Mouse (Mus musculus) gastrocnemius, postnatal 25 days (tissue): Measurements from ENCODE around the gene Mcrip1. TPM values are rescaled to one million over a fixed set of nuclear protein-coding genes. Genes with fewer than 3 reads are reported as not detected.

ENCODE experiments used
- DNase-seq: peaks from one replicate; pipeline ENCODE4 v3.0.0; 2022
- total RNA-seq, 2 experiments: library from RNA; stranded (reverse); gene quantifications; 1 replicate in 1 of 2; 2 replicates in 1 of 2; pipeline ENCODE4 v1.2.3; 2021

Mcrip1 gene
- total RNA-seq, 2 experiments from 2014 or later, result 21.4 to 23.7 TPM

DNA sequence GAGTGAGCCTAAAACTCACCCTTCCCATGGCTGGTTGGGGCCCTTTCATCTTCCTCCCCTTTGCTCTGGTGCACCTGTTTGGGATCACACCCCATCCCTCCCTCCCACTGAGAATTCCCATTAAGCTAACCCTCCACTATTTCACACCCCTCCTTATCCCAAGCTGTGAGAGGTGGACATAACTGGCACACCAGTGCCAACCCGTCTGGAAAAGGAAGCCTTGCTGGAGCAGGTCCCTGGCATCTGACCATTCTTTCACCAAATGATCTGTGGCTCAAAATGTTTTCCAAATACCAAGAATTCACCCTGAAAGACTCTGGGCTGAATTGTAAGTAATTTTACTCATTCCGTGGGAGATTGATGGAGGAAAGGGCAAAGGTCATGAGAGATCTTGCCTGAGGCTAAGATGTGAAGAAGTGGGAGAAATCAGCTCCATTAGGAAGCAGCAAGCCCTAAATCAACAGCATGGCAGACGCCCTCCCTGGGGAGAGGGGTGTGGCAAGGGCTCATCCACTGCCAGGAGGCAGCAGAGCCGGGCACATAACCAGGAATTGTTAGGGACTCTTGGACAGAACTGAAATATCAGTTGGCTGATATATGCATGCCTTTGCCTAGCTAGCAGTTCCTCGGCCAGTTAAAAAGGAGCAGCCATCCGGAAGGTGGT is 36.6 kb downstream of the Mcrip1 start:
- no peak for DNase-seq

DNA sequence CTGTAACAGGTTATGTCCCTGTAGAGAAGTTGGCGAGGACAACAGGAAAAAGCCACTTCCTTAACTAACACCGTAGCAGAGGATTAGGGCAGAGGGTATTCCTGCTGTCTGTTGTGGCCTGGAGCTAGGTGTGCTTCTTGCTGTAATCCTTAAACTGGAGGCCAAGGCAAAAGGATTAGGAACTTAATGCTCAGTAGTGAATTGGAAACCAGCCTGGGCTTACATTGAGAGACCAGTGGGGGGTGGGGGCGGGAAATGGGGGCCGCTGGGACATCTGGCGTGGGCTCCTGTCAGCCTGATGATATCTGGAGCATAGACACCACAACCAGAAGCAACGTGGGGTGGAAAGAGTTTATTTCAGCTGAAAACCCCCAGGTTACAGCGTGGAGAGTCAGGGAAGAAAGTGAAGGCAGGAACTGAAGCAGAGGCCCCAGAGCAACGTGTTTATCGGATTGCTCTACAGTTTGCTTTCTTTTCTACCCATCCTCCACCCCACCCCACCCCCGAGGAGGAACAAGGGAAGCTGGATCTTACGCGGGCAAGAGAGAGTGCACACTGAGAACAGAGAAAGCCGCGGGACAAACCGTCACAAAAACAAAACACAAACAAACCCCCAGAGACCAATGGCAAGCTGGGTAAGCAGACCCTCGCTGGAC is 39.0 kb downstream of the Mcrip1 start:
- DNase-seq, result no peak

GRCm38 (mm10) chr11:120509940-120510339 is 39.6 kb downstream of the Mcrip1 start:
- DNase-seq, result no peak

- DNase-seq, result no peak
These were observed 41.1 kb downstream of the Mcrip1 start for GRCm38 (mm10) chr11:120508290-120508870.

DNA sequence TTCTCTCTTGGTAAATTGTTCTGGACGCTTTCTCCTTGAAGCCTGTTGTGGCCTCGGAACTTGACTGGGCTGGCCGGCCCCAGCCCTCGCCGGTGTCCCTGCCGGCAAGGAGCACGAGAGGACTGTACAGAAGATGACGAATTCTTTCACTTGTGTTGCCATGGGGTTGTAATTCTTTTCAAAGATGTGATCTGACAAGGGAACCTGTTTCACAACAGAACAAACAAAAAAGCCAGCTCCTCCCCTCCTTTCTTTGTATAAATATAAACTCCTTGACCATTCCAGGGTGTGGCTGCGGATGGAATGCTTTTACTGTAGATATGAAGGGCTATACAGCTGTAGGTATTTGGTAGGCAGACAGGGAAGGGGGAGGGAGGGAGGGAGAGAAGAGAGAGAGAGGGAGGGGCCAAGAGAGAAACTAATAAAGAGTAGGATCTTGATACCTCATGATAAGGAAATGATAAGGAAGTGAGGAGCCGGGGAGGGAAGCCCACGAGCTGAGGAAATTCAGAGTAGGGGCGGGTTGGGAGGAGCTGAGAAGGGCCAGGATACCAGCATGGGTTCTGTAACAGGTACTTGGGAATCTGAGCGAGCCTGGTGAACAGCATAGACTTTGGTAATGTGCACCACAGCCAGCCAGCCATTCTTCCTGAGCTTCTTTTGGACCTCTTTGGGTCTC is 41.8 kb downstream of the Mcrip1 start:
- no peak for DNase-seq

- DNase-seq, result no peak
These were observed 42.6 kb downstream of the Mcrip1 start for GRCm38 (mm10) chr11:120506899-120507298.

DNA sequence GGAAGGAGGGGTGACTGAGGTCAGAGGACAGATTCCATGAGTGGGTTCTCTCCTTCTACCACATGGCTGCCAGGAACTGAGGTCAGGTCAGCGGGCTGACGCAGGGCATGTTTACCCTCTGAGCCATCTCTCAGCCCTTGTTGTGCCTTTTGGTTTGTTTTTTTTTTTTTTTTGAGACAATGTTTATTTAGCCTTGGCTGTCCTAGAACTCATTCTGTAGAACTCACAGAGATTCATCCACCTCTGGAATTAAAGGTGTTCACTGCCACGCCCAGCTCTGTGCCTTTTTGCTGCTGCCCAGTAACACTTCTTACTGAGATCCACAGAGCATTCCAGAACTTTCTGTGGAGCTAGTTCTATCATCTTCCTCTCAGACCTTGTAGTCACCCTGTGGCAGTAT is 43.9 kb downstream of the Mcrip1 start:
- DNase-seq, result no peak

DNA sequence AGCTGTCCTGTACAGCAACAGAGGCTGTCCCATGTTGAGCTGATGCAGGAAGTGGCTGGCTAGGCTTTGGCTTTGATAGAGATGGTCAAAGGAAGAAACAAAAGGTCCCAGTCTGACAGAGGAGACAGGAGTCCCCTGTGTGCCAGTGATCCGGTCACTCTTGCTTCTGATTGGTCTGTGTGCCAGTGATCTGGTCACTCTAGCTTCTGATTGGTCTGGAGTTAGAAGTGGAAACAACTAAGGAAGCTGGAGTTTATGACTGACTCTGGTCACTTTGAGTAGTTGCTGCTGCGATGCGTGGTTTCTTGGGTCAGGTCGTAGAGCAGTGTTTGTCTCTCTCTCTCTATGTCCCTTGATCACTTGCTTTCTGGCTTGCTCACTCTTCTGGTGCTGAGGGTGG is 47.8 kb downstream of the Mcrip1 start:
- DNase-seq, result no peak

DNA sequence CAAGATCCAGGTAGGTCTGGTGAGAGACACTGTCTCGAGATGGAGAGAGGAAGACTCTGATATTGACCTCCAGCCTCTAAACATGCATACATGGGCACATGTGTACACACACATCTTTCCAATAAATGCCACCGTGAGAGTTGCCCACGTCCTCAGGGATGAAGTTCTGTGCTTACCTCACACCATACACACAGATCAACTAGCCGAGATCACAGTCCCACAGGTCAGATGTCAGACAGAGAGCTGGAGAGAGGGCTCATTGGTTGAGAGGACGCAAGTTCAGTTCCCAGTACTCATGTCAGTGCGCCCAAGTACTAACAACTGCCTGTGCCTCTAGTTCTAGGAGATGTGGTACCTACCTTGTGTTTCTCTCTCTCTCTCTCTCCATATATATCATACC is 48.5 kb downstream of the Mcrip1 start:
- no peak for DNase-seq

DNA sequence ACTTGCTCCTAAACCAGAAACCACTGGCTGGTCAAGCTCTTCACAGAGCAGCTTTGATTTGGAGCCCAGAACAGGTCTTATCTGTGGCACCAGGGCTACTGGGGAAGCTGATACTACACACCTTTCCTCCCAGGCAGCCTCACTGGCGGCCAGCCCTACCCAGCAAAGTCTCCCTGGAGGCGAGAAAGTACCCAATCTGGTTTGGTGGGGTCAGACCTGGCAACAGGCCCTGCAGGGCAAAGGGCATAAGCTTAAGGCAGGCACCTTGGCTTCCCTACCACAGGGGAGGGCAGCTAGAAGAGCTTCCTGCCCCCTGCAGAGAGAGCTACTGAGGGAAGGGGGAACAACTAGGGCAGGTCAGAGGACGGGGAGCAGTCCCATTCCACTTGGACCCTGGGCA is 49.2 kb downstream of the Mcrip1 start:
- DNase-seq, result no peak

DNA sequence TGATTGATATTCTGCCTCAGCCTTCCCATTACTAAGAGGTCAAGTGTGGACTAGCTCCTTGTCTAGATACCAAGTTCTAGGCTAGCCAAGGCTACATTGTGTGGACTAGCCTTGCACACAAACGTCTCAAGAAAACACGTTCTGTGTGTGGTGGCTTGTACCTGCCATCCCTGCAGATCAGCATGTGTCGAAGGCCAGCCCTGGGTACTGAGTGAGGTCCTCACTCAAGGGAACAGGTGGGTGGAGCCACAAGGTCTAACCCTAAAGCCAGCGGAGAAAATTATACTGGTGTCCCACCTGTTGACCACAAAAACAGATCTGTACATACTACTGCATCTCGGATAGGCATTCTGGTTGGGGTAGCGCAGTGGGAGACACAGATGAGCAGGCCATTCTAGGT is 49.6 kb downstream of the Mcrip1 start:
- DNase-seq, result no peak

GRCm38 (mm10) chr11:120498891-120499290 is 50.6 kb downstream of the Mcrip1 start:
- no peak for DNase-seq

DNA sequence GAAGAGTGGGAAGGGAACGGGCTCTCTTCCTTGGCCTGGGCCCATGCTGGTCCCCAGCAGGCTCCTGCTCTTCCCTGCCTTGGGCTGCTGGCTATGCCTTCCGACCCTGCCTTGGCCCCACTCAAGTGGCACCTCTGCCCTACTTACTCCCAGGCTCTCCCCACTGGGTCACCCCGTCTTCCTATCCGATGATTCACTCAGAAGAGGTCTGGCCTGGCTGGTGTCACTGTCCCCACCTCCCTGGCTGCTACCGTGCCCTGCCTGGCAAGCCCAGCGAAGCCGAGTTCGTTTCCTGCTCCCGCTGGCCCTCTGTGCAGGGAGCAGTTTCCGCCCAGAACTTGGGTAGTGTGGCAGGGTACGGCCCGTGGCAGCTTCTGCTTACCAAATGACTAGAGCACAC is 51.3 kb downstream of the Mcrip1 start:
- DNase-seq, result no peak

DNA sequence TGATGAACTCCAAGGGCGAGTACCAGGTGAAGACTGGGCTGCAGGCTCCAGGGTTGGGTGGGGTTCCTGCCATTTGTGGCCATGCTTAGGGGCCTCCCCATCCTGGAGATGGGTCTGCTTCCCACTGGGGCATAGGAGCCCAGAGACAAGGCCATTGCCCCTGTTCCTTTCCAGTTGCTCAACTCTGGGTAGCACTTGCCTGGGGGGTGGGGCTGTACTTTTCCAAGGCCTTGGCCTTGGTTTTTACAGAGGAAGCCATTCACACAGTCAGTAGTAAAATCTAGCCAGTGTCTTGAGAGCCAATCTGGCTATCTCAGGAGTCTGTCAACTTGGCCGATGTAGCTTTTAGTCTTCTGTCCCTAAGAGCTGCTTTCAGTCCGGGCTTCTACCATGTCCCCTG is 52.1 kb downstream of the Mcrip1 start:
- DNase-seq, result no peak

DNA sequence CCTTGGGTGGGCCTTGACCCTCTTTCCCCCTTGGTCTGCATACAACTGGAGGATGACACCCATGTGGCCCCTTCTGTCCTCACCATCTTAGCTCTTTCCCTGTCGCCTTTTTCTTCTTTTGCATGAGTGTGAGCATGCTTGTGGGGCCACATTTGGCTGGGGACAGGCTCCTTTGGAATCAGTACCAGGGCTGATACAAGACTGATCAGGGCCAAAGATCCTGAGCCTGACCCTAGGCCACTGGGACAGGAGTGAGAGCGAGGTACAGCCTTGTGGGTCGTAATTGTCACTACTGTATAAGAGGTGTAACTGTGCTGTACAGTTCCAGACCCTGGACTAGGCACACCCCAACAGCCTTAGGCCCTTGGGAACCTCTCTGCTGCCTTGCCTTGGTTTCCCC is 55.6 kb downstream of the Mcrip1 start:
- DNase-seq, result no peak

GRCm38 (mm10) chr11:120493351-120493750 is 56.2 kb downstream of the Mcrip1 start:
- no peak for DNase-seq

Other genes with a start within 250 kb of the Mcrip1 start
- gene Actg1, start 201.2 kb downstream of the Mcrip1 start, total RNA-seq, result 100 to 1,000 TPM; 236 to 249 TPM
- under 1 TPM; 0.29 to 0.31 TPM for gene Fscn2, start 188.2 kb downstream of the Mcrip1 start, total RNA-seq
- gene Faap100, start 171.0 kb downstream of the Mcrip1 start, total RNA-seq, result 10 to 100 TPM; 14.0 to 16.5 TPM
- 10 to 100 TPM; 67.9 to 72.7 TPM for gene Nploc4, start 112.0 kb downstream of the Mcrip1 start, total RNA-seq
- gene Tspan10, start 107.1 kb downstream of the Mcrip1 start, total RNA-seq, result 1 to 10 TPM in 1 of 2 experiments, under 1 TPM in 1; 0.54 to 1.1 TPM
- under 1 TPM in 1 of 2 experiments, not detected in 1; 0.83 TPM for gene Pde6g, start 96.2 kb downstream of the Mcrip1 start, total RNA-seq
- gene Oxld1, start 91.7 kb downstream of the Mcrip1 start, total RNA-seq, result 10 to 100 TPM; 23.3 to 25.0 TPM
- 1 to 10 TPM; 5.8 to 7.6 TPM for gene Ccdc137, start 91.6 kb downstream of the Mcrip1 start, total RNA-seq
- gene Arl16, start 82.1 kb downstream of the Mcrip1 start, total RNA-seq, result 1 to 10 TPM; 5.2 to 9.1 TPM
- 100 to 1,000 TPM; 156 to 166 TPM for gene Mrpl12, start 65.1 kb downstream of the Mcrip1 start, total RNA-seq
- 1 to 10 TPM; 3.2 to 8.7 TPM for gene Slc25a10, start 57.9 kb downstream of the Mcrip1 start, total RNA-seq
- gene Gcgr, start 19.0 kb downstream of the Mcrip1 start, total RNA-seq, result under 1 TPM in 1 of 2 experiments, not detected in 1; 0.31 TPM
- gene Ppp1r27, start 1.4 kb upstream of the Mcrip1 start, total RNA-seq, result 100 to 1,000 TPM in 1 of 2 experiments, 10 to 100 TPM in 1; 92.3 to 377 TPM
- gene P4hb, start 23.5 kb upstream of the Mcrip1 start, total RNA-seq, result 100 to 1,000 TPM; 192 to 198 TPM
- gene Arhgdia, start 31.9 kb upstream of the Mcrip1 start, total RNA-seq, result 10 to 100 TPM; 80.1 to 95.2 TPM
- gene Alyref, start 48.6 kb upstream of the Mcrip1 start, total RNA-seq, result 10 to 100 TPM; 39.1 to 40.5 TPM
- gene Anapc11, start 48.7 kb upstream of the Mcrip1 start, total RNA-seq, result 10 to 100 TPM; 50.7 to 51.6 TPM
- gene Npb, start 58.8 kb upstream of the Mcrip1 start, total RNA-seq, result not detected
- gene Pcyt2, start 68.2 kb upstream of the Mcrip1 start, total RNA-seq, result 10 to 100 TPM; 30.7 to 34.7 TPM
- 1 to 10 TPM; 4.3 to 7.2 TPM for gene Sirt7, start 75.5 kb upstream of the Mcrip1 start, total RNA-seq
- gene Mafg, start 83.9 kb upstream of the Mcrip1 start, total RNA-seq, result 10 to 100 TPM; 41.8 to 47.1 TPM
- gene Pycr1, start 94.0 kb upstream of the Mcrip1 start, total RNA-seq, result 1 to 10 TPM; 6.7 to 6.8 TPM
- 100 to 1,000 TPM; 121 to 134 TPM for gene Myadml2, start 98.4 kb upstream of the Mcrip1 start, total RNA-seq
- under 1 TPM in 1 of 2 experiments, not detected in 1; 0.18 TPM for gene Notum, start 111.4 kb upstream of the Mcrip1 start, total RNA-seq
- 10 to 100 TPM; 25.8 to 28.8 TPM for gene Aspscr1, start 123.2 kb upstream of the Mcrip1 start, total RNA-seq
- 10 to 100 TPM; 25.4 to 32.7 TPM for gene Cenpx, start 164.0 kb upstream of the Mcrip1 start, total RNA-seq
- 1 to 10 TPM; 4.0 to 4.3 TPM for gene Lrrc45, start 164.2 kb upstream of the Mcrip1 start, total RNA-seq
- 1 to 10 TPM; 1.2 TPM for gene Rac3, start 171.7 kb upstream of the Mcrip1 start, total RNA-seq
- gene Dcxr, start 177.6 kb upstream of the Mcrip1 start, total RNA-seq, result 1 to 10 TPM; 5.8 to 6.0 TPM
- gene Cbr2, start 182.4 kb upstream of the Mcrip1 start, total RNA-seq, result 10 to 100 TPM in 1 of 2 experiments, 1 to 10 TPM in 1; 9.6 to 16.9 TPM
- gene Hmga1b, start 213.1 kb upstream of the Mcrip1 start, total RNA-seq, result 10 to 100 TPM; 17.1 to 19.8 TPM
- gene Rfng, start 234.5 kb upstream of the Mcrip1 start, total RNA-seq, result 10 to 100 TPM in 1 of 2 experiments, 1 to 10 TPM in 1; 9.6 to 11.0 TPM
- 10 to 100 TPM; 50.3 to 53.0 TPM for gene Gps1, start 234.5 kb upstream of the Mcrip1 start, total RNA-seq
- 10 to 100 TPM; 32.6 to 36.2 TPM for gene Dus1l, start 246.7 kb upstream of the Mcrip1 start, total RNA-seq